Mouse (Mus musculus) MEL (cell line): ENCODE measurements at regions not wholly inside any gene's neighbourhood (a gene's known extent, or its start where the extent isn't known, plus 50 kb on each side); places are given as distances from the start of the nearest gene placed in this dataset.

Source experiments
- CTCF ChIP-seq, 3 experiments: IDR thresholded peaks in 2 of 3; conservative IDR thresholded peaks in 1 of 3; 2 replicates each; pipeline ENCODE4 v1.5.1; 2011 to 2012; ENCODE audit warnings: low read length in 3 of 3, low read depth in 2 of 3, mild to moderate bottlenecking in 2 of 3, improper control_type of control experiment in 1 of 3, inconsistent platforms in 1 of 3, mixed read lengths in 1 of 3, moderate library complexity in 1 of 3; ENCODE audit not compliant: control insufficient read depth in 1 of 3, insufficient read depth in 1 of 3, poor library complexity in 1 of 3, severe bottlenecking in 1 of 3
- E2F4 ChIP-seq: IDR thresholded peaks from 2 replicates; pipeline ENCODE4 v1.6.1; 2011; ENCODE audit warnings: low read depth, low read length, improper control_type of control experiment, borderline replicate concordance
- GATA1 ChIP-seq: IDR thresholded peaks from 2 replicates; pipeline ENCODE4 v1.6.1; 2011; ENCODE audit warnings: low read depth, low read length, improper control_type of control experiment
- HCFC1 ChIP-seq: IDR thresholded peaks from 2 replicates; pipeline ENCODE4 v1.6.1; 2012; ENCODE audit warnings: low read depth, mild to moderate bottlenecking, inconsistent platforms, low read length, improper control_type of control experiment, moderate library complexity
- MAX ChIP-seq: IDR thresholded peaks from 2 replicates; pipeline ENCODE4 v1.6.1; 2011; ENCODE audit warnings: low read length, improper control_type of control experiment
- MAZ ChIP-seq: IDR thresholded peaks from 2 replicates; pipeline ENCODE4 v1.6.1; 2012; ENCODE audit warnings: low read depth, mild to moderate bottlenecking, inconsistent platforms, low read length, improper control_type of control experiment
- MYB ChIP-seq: IDR thresholded peaks from 2 replicates; pipeline ENCODE4 v1.6.1; 2011; ENCODE audit warnings: mild to moderate bottlenecking, low read depth, low read length, improper control_type of control experiment
- NRF1 ChIP-seq: IDR thresholded peaks from 2 replicates; pipeline ENCODE4 v1.6.1; 2014; ENCODE audit warnings: low read depth, mild to moderate bottlenecking, inconsistent platforms, low read length, improper control_type of control experiment, moderate library complexity; ENCODE audit not compliant: poor library complexity, insufficient read depth, severe bottlenecking
- POLR2A ChIP-seq, 2 experiments: IDR thresholded peaks; 2 replicates each; pipeline ENCODE4 v1.6.1; 2011 to 2012; ENCODE audit warnings: low read length in 2 of 2, mild to moderate bottlenecking in 2 of 2, control low read depth in 1 of 2, improper control_type of control experiment in 1 of 2, low read depth in 1 of 2, moderate library complexity in 1 of 2; ENCODE audit not compliant: control insufficient read depth in 1 of 2, insufficient read depth in 1 of 2, poor library complexity in 1 of 2
- POLR2AphosphoS5 ChIP-seq: IDR thresholded peaks from 2 replicates; pipeline ENCODE4 v1.6.1; 2012; ENCODE audit warnings: low read depth, borderline replicate concordance, mild to moderate bottlenecking, inconsistent platforms, low read length, moderate library complexity, mixed read lengths
- RAD21 ChIP-seq: IDR thresholded peaks from 2 replicates; pipeline ENCODE4 v1.6.1; 2011; ENCODE audit warnings: mild to moderate bottlenecking, low read depth, low read length, improper control_type of control experiment
- ZC3H11A ChIP-seq: IDR thresholded peaks from 2 replicates; pipeline ENCODE4 v1.6.1; 2012; ENCODE audit warnings: low read depth, mild to moderate bottlenecking, inconsistent platforms, low read length, improper control_type of control experiment
- ZMIZ1 ChIP-seq: IDR thresholded peaks from 2 replicates; pipeline ENCODE4 v1.6.1; 2012; ENCODE audit warnings: low read depth, mild to moderate bottlenecking, inconsistent platforms, low read length, improper control_type of control experiment, moderate library complexity
- ZNF384 ChIP-seq: IDR thresholded peaks from 2 replicates; pipeline ENCODE4 v1.6.1; 2012; ENCODE audit warnings: low read depth, mild to moderate bottlenecking, inconsistent platforms, low read length, improper control_type of control experiment

- no peak for TF ChIP-seq MAX
- no peak for TF ChIP-seq E2F4
- TF ChIP-seq ZNF384 = no peak
- no peak for TF ChIP-seq ZMIZ1
- TF ChIP-seq ZC3H11A = no peak
- no peak for TF ChIP-seq NRF1
- TF ChIP-seq POLR2A (IDR thresholded peaks at IDR 0.05; ENCODE audit: control insufficient read depth in 1 of 2, insufficient read depth in 1 of 2, low read depth in 1 of 2, low read length in 2 of 2, poor library complexity in 1 of 2) = no peak
- no peak for TF ChIP-seq MAZ
- no peak for TF ChIP-seq CTCF (IDR thresholded peaks at IDR 0.05 in 2 of 3, conservative IDR thresholded peaks at IDR 0.05 in 1 of 3; ENCODE audit: control insufficient read depth in 1 of 3, insufficient read depth in 1 of 3, low read depth in 2 of 3, low read length in 3 of 3, poor library complexity in 1 of 3, severe bottlenecking in 1 of 3)
- no peak for TF ChIP-seq RAD21
- no peak for TF ChIP-seq GATA1
- TF ChIP-seq MYB = no peak
- TF ChIP-seq POLR2AphosphoS5 = no peak
- TF ChIP-seq HCFC1 = no peak
These were observed 1273.9 kb upstream of the Tenm2 start for GRCm38 (mm10) chr11:38509676-38510075.
